Mouse (Mus musculus) heart, postnatal 10 days (tissue): ENCODE data around the gene Myo1h. TPM values are rescaled to one million over a fixed set of nuclear protein-coding genes. Genes with fewer than 3 reads are reported as not detected.

ENCODE experiments used
- DNase-seq, 2 experiments: peaks; one replicate each; pipeline ENCODE4 v3.0.0; 2021
- intact Hi-C: fragments of 180-260 bp; cut with DNase I; formaldehyde crosslinking; loops from one replicate; pipeline ENCODE4 v1.15.1; 2025
- total RNA-seq, 2 experiments: library from RNA; stranded (reverse); gene quantifications; 2 replicates each; pipeline ENCODE4 v1.2.3; 2021

The Myo1h gene
- total RNA-seq, 2 experiments from 2014 or later = 0.29 TPM; not detected in 1

DNA sequence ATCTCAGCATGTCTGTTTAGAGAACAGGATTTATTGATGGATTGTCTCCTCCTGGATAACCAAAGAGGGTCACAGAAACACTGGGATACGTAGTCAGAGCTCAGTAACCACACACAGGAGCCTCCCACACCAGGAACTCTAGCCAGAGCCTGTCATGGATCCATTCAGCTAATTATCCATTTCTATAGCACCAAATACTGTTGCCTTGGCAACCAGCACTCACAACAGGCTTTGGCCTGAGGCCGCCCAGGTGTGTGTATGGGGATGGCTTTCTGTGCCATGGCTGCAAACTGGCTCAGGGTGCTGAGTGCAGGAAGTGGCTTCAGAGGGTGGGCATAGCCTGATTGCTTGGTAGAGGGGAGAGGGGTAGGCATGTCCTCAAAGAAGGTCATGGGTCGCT lies 1.0 kb downstream of the Myo1h start:
- intact Hi-C loops = no loop called here
- no peak for DNase-seq

DNA sequence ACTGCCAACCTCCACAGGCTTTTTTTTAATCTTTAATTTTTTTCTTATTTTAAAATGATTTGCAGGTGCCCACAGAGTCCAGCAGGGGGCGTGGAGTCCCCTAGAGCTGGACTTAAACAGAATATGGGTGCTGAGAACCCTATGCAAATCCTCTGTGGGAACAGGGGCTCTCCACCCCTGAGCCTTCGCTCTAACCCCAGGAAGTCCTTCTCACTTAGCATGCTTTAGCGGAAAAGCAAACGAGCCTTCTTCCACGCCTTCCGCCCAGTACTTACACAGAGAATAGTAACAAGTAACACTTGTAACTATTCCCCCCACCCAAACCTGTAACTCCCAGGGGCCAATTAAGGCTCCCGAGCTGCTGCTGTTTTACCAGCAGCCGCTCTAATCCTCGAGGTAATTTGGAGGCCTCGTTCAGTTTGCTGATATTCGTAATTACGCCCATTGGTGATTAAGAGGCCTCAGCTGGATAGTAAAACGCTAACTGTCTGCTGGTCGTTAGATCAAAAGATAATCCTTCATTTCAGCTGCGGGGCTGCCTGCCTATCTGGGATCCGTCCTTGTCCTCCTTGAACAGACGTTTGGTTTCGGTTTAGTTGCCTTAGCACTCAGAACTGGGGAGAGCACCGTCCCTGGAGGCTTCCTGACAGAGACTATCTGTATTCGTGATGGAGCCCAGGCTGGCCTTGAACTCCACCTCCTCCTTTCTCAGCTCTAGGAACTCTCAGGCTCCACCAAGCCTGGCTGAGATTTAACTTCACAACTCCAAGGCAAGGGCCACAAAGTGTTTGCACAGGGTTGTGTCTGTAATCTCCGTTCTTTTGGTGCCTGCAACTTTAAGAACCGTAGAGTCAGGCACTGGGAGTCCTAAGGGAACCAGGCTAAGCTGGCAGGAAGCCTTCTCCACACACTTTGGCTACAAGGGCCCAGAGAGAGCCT lies 8.0 kb downstream of the Myo1h start:
- intact Hi-C loops = no loop called here
- peak; percentile 53 to 63 for DNase-seq

DNA sequence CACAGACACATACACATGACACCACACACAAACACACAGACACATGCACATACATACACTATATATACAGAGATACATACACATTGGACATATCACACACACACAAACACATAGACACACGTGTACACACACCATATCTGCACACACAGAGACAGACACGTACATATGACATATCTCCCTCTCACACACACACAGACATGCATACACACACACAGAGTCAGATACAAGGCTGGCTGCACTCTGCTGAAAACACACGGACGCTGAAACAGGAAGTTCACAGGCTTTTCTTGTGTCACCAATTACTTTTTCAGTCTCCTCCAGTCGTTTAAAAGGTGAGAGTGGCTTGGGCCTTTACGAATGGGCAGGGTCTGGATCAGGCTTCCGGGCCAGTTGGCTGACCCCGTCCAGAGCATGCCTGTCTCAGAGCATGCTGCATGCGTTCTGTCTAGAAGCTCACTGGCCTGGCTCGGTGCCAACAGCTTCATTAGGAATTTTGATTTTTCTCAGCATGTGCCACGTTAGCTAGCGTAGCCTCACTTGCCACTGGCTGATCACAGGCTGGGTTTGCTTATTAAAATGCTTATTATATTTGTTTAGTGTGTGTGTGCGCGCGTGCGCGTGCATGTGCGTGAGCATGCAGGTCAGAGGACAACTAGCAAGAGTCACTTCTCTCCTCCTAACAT lies 9.4 kb downstream of the Myo1h start:
- intact Hi-C loops = no loop called here
- peak in 1 of 2 experiments; percentile 45 for DNase-seq

DNA sequence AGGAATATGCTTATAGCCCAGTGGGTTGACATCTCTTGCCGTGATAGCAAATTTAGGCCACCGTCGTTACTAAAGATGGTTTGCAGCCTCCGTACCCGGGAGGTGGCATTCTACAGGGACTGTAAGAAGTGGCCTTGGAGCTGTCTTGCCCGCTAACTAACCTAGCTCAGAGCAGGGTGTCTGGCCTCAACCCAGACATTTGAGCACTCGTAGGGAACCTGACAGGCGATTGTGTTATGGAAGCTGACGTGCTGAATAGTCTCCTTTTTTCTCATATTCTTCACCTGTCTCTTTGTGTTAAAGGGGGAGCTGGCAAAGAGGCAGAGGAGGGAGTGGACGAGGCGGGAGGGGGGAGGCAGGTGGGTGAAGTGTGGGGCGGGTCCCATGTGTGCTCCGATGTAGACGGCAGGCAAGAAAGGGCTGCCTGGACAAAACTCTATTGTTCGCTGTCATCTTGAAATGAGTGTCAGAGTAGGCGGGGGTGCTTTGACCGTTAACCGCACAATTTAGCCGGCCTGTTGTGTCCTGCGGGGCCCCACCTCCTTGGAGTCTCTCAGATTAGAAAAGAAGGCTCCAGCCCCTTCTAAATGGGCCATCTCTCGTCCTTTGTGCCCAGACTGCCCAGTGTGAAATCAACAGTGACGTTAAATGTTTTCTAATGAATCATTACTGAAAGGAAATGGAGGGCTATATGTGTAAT lies 10.3 kb downstream of the Myo1h start:
- intact Hi-C loops = no loop called here

DNA sequence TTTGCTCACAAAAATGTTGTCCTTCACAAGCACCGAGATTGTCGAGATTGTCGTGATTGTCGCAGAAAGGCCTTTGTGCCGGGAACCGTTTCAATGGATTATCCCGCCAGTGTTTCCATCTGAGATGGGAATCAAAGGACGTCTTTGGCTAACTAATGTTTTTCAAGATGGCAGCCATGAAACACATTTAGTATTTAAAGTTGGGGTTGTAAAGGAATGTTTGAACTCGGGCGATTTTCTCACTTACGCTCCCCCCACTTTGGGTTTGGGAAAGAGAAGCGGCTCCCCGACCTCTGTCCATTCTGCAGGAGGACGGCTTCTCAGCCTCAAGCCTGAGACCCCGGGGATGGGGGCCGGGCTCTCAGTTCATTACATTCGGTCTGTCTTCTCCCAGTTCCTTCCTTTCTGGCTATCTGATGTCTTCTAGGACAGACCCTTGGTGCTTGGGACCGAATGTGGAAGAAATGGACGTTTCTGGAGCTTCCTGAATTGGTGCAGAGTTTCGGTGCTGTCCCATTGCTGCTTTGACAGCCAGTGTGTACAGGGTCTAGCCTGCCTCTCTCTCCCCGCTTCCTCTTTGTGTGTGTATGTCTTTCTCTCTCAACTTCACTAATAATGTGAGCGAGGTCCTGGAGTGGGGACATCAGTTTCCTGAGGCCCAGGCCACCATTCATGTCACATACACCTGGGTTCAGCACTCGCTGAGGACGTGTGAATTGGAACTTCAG lies 11.1 kb downstream of the Myo1h start:
- intact Hi-C loops = no loop called here
- no peak for DNase-seq

More for the DNA sequence above, 10.3 kb downstream of the Myo1h start:
- DNase-seq = no peak

DNA sequence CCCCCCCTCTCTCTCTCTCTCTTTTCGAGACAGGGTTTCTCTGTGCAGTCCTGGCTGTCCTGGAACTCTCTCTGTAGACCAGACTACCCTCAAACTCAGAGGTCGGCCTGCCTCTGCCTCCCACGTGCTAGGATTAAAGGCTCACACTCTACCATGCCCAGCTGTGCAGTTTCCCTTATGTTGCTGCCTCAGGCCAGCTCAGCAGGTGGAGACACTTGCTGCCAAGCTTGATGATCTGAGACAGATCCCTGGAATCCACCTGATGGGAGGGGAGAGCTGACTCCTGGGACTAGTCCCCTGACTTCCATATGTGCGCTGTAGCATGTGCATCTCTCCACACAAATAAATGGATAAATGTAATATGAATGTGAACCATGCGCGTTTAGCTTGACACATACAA lies 14.2 kb downstream of the Myo1h start:
- intact Hi-C loops = no loop called here
- DNase-seq = no peak

DNA sequence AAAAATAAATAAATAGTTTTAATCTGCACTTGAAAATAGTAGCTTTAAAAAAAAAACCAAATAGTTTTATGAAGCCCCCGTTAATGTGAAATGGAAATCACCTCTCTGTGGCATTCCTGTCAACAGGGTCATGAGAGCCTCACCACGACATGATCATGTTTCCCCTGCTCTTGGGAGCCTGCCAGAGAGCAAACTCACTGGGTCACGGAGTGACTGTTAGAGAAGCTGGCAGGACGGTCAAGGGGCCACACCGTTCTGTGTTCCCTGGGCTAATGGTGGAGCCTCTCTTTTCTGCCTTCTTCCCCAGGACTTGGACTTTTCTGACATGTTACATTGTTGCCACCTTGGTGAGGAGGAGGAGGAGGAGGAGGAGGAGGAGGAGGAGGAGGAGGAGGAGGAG lies 17.5 kb downstream of the Myo1h start:
- intact Hi-C loops = loop anchor here (5.0 kb wide), 1 partner anchor 259 kb away; no protein-coding TSS in a partner anchor
- peak in 1 of 2 experiments; percentile 26 for DNase-seq

DNA sequence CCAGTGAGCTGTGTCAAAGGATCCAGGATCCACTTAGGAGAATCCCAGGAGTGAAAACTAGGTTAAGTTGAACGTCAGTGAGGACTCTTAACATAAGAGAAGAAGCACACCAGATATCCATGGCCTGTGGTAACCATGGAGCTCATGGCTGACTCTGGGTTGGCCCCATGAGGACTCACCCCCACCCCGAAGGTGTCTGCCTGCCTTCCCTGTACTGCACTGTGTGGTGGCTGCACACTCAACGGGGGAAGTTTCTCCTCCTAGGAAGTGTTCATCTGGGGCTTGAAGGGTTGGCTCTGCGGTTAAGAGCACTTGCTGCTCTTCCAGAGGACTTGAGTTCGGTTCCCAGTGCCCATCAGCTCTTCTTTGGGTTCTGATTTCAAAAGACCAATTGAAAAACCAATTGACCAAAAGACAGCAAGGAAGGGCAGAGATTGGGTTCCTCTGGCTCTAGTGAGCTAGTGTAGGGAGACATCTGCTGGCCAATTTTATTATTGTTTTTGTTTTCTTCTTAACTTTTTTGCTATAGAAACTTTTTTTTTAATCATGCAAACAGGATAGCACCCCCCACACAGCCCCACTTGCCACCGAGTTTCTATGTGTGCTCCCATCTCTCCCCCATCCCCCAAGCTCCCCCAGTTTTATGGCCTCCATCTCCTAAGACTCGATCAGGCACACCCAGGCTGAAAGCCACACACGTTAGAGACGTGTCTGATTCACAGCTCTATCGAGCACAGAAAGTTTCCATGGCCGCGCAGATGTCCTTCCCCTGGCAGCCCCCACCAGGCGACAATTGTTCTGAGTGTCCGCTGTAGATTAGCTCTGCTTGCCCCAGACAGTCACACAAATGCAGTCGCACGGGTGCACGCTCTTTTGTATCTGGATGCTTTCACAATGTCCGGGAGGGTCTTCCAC lies 20.1 kb downstream of the Myo1h start:
- peak in 1 of 2 experiments; percentile 29 for DNase-seq
- intact Hi-C loops = loop anchor here (1.0 to 5.0 kb wide), 2 partner anchors 61 to 262 kb away; no protein-coding TSS in a partner anchor

DNA sequence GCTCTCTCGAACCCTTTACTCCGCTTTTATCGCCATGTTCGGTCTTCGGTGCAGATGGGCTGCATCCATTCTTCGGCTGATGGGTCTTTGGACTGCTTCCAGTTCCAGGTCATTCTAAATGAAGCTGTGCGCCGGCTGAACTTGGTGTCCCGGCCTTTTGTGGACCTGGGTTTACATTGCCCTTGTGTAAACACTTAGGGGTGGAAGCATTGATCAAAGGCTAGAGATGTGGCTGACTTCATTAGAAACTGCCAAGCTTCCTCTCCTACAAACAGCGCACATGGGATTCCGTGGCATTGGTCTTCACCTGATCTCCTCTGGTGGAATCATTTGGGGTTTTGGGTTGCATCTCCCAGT lies 20.7 kb downstream of the Myo1h start:
- DNase-seq = no peak

DNA sequence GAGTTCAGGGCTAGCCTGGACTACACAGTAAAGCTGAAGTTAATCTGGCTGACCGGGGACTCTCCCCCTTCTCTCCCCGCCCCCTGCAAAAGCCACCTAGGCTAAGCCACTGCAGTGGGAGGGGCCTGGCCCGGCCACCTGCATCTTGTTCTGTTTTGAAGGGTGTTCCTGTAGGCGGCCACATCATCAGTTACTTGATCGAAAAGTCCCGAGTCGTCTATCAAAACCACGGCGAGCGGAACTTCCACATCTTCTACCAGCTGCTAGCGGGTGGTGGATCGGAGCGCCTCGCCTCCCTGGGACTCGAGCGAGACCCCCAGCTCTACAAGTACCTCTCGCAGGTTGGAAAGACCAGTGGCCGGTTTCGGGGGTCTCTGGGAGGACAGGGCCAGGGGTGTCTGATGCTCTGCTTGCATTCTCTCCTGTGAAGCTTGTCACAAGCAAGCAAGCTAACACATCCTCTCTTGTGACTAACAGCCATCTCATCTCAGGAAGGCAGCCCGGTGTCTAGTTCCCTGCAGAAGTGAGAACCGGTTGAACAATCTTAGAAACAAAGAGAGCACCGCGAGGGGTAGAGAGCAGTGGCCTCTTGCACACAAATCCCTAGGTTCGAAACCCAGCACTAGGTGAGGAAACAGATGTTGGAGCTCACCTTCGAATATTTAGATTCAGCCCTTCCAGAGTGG lies 34.3 kb downstream of the Myo1h start:
- intact Hi-C loops = no loop called here

More for the DNA sequence above, 20.7 kb downstream of the Myo1h start:
- intact Hi-C loops = loop anchor here (1.0 to 10.0 kb wide), 3 partner anchors 61 to 305 kb away; no protein-coding TSS in a partner anchor

DNA sequence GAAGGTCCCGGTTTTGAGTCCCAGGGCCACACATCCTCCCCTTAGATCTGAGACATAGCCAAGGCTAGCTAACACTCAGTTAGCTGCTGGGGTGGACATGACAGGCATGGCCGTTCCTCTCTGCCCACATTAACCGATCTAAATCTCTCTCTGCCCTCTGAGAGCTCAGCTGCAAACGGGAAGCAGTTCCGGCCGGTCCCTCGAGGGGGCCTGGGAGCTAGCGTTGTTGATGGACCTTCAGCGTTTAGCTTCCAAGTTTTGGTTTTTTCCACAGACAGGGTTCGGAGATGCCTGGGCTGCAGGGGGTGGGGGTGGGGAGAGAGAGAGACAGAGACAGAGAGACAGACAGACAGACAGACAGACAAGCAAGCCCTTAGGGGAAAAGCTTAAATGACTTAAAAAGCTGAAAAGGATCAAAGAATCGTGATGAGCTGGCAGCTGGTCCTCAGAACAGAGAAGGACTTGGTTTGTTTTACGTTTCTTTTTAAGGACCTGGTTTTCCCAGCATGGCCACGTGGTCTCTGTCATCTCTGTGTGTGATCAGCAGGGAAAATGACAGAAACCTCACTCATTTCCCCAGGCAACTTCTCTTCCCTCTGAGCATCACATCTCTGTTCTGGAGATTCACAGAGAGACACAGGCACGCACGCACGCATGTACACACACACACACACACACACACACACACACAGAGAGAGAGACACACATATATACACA lies 35.0 kb downstream of the Myo1h start:
- peak; percentile 35 to 56 for DNase-seq
- intact Hi-C loops = no loop called here

More for the DNA sequence above, 34.3 kb downstream of the Myo1h start:
- DNase-seq = no peak

DNA sequence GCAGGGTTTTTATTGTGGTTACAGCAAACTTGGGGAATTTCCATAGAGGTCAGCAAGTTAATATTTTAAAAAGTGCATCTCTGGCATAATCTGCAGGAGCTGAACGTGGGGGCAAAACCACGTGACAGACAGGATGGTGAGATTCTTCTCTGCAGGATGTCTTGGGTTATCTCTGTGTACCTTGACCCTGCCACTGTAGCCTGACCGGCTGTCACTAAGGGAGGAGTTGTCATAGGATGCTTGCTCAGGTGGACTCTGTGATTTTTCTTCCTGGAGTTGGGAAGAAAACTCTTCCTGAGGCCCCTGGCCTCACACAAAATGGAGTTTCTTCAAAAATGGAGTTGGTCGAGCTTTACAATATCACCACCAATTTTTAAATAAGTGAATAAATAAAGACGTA lies 54.0 kb downstream of the Myo1h start:
- intact Hi-C loops = no loop called here
- DNase-seq = no peak

DNA sequence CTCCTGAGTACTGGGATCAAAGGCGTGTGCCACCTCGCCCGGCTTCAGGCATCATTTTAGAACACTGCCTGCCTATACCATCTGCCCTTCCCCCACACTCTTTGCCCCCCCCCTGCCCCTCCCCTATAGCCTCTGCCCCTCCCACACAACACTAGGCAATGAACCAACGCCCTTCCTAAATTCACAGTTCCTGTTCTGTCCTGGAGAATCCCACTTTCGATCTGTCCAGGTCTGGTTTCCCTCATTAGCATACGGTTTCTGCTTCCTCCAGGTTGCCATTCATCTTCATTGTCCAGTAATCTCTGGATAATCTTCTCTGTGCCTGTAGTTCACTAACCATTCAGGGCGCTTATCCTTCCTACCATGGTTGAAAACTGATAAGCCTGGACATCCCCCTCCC lies 54.6 kb downstream of the Myo1h start:
- DNase-seq = no peak
- intact Hi-C loops = no loop called here

DNA sequence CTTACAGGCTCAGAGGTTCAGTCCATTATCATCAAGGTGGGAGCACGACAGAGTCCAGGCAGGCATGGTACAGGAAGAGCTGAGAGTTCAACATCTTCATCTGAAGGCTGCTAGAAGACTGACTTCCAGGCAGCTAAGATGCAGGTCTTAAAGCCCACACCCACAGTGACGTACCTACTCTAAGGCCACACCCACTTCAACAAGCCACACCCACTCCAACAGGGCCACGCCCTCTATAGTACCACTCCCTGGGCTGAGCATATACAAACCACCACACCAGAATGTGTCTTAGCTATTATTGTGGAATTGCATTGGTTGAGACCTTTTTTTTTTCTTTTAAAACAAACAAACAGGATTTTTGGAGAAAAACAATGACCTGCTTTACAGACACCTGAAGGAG lies 56.6 kb downstream of the Myo1h start:
- intact Hi-C loops = no loop called here
- DNase-seq = no peak

DNA sequence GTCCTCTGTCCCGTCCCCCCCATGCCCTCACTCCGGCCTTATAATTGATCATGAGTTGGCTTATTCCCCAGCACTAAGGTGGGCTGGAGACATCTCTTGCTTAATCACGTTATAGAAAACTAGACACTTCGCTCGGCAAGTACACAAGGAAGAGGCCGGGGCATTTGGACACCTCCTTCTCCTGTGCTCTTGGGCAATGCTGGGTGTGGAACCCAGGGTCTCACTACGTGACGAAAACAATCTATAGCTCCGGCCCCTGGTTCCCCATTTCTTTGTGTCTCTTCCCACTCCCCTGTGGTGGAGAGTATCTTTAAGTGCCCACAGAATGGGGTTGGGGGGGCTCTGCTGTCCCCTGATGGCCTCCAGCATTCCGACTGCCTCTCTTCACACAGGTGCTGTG lies 58.0 kb downstream of the Myo1h start:
- intact Hi-C loops = no loop called here
- no peak for DNase-seq

DNA sequence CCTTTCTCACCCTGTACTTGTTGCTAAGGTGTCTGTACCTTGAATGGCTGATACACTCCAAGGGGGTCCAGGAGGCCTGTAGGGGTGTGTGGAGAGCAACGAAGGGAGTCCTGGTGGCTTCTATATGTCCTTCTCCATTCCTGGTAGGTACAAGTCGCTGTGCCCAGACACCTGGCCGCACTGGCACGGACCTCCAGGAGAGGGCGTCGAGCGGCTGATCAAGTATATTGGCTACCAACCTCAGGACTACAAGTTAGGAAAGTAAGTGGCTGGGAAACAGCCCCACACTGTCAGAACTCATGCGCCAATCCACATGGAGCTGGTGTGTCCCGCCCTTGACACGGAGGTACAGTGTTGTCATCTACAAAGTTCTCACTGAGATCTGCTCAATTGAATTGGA lies 62.5 kb downstream of the Myo1h start:
- intact Hi-C loops = no loop called here
- no peak for DNase-seq

DNA sequence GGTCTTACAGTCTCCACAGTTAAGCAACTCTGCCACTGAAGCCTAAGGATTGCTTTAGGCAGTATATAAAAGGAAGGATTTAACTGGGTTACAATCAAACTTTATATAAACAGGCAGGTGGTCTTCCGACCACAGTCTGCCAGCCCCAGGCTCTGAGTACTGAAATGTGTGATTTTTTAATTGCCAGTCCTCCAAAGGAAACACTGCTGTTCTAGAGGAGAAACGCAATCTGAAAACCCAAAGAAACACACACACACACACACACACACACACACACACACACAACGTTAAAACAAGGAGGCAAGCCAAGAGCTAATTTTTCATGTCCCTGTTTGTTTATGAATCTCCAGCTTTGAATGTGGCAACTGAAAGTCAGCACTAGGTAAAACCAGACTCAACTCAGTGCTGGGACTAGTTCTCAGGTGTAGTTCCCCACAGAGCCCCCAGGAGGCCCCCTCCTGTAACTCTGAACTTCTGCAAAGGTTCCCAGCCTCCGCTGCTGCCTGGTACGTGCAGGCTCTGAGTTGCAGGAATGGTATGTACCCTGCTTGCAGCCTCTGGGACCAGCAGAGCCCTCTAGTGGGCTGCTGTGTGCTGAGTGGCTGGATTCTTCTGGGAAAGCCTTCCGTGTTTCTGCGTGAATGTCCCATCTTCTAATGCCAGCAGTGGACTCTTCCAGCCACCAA lies 67.4 kb downstream of the Myo1h start:
- intact Hi-C loops = loop anchor here (1.0 to 2.0 kb wide), 2 partner anchors 24 to 42 kb away; partner anchors contain the start of genes Kctd10 and Ube3b
- peak; percentile 86 to 88 for DNase-seq
